8 mouse cellular contexts compared by ENCODE assay signal in the genomic region with DNA sequence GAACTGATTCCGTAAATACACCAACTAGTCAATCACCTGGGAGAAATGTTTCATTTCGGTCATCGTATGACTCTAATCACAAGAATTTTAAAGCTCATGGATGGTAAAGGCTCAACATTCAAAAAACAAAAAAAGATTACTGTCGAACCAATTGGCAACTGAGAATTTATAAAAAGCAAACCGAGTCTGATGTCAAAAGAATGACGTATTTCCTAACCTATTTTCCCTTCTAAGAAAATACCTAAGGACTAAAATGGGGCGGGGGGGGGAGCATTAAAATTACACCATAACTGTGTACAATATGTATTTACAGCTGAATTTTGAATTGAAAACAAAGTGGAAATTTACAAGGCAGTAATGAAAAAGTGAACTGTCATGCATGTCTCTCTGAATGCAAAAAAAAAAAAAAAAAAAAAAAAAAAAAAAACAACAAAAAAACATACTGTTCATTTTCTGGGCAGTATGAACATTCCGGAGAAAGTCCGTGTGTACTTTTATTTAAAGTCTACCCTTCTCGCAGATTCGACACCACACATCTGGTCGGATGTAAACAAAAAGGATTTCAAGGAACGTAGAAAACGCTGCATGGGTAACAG. TPM values are rescaled to one million over a fixed set of nuclear protein-coding genes. Genes with fewer than 3 reads are reported as not detected.
DNase-seq lines count a peak whose midpoint lies in the region; ATAC-seq and TF ChIP-seq lines count a peak whose summit lies in the region.

No protein-coding gene starts in this region.

- H3K4me3 ChIP-seq in lung, adult 2 months (replicated peaks; ENCODE audit: extremely low read depth, low read depth, low read length): peak overlapping the region; percentile 95
- H3K4me3 ChIP-seq in neural tube, embryonic 13.5 days: peak overlapping the region; percentile 80

- H3K9ac ChIP-seq in neural tube, embryonic 13.5 days: peak overlapping the region; percentile 87

- peaks cover 22% of the 10 kb centered on the region for H3K36me3 ChIP-seq in neural tube, embryonic 13.5 days

- no peaks in the 10 kb centered on the region for H3K9me3 ChIP-seq in neural tube, embryonic 13.5 days

- no peaks in the 10 kb centered on the region for H3K27me3 ChIP-seq in neural tube, embryonic 13.5 days

- intact Hi-C loops in gastrocnemius, postnatal 36 days (cut with DNase I): loop anchor here (5.0 kb wide), 1 partner anchor 42 kb away; no protein-coding TSS in a partner anchor

- whole genome bisulfite sequencing in lung, adult 2 months: 16% methylated on average over 14 of the region's 14 CpGs
- 26% methylated on average over 14 of the region's 14 CpGs for WGBS in neural tube, embryonic 13.5 days

- peaks cover 4% of the 10 kb centered on the region; the same call in 1 of the 2 replicates for H3K4me1 ChIP-seq in lung, adult 2 months (ENCODE audit: control insufficient read depth, insufficient read depth, low read length)
- H3K4me1 ChIP-seq in neural tube, embryonic 13.5 days (replicated peaks): peaks cover 13% of the 10 kb centered on the region

- DNase-seq in lung, adult 2 months: no peak
- DNase-seq in lung, postnatal 36 days: no peak
- DNase-seq in c-Kit-positive CD71-positive TER-119-positive erythroid progenitor cells, embryonic 14.5 days (ENCODE audit: low spot score): peak; percentile 23
- no peak for DNase-seq in adrenal gland, adult 2 months
- no peak for DNase-seq in gastrocnemius, postnatal 36 days
- DNase-seq in left cerebral cortex, adult 18-20 months (ENCODE audit: low spot score in 2 of 2): no peak

- peak overlapping the region; percentile 91 for H3K27ac ChIP-seq in neural tube, embryonic 13.5 days (replicated peaks)

- ATAC-seq in inflammation-experienced regulatory T-cells, adult 6 months: peak; percentile 2
- ATAC-seq in neural tube, embryonic 13.5 days (ENCODE audit: low read depth): no peak

- no peak for TF ChIP-seq POLR2A in lung, adult 2 months (IDR thresholded peaks at IDR 0.05; ENCODE audit: borderline replicate concordance, extremely low read depth, low read depth, low read length)

- no peak for TF ChIP-seq CTCF in lung, adult 2 months (IDR thresholded peaks at IDR 0.05; ENCODE audit: insufficient read depth, low read length)

- H3K4me2 ChIP-seq in neural tube, embryonic 13.5 days: peak overlapping the region; percentile 55

RNA-seq across cellular contexts. Expression of a gene that starts 0.6 kb away (rescaled TPM):
- 8.8 and 18.7 TPM in 2 replicates for polyA plus RNA-seq in lung, adult 2 months (2012; rRNA removed)
- 10 to 100 TPM; 26.7 to 33.1 (median 29.1) TPM for polyA plus RNA-seq in inflammation-experienced regulatory T-cells, adult 6 months (2017; shearing (Covaris generic))
- 42.2 and 44.0 TPM in 2 replicates for polyA plus RNA-seq in neural tube, embryonic 13.5 days (2015; fragmentation: Nextera tagmentation; extraction: Ambion mirVana)
- 10 to 100 TPM; 44.2 to 53.6 TPM for total RNA-seq in adrenal gland, adult 2 months (2021)
- 4.1 and 5.4 TPM in 2 replicates for polyA plus RNA-seq in adrenal gland, adult 2 months (2012; rRNA removed)
- 10 to 100 TPM in 1 of 2 experiments, 1 to 10 TPM in 1; 9.6 to 10.7 TPM for total RNA-seq in gastrocnemius, postnatal 36 days (2021)
- total RNA-seq in left cerebral cortex, adult 18-20 months (2021): 10 to 100 TPM; 47.9 to 49.2 TPM

RNA-seq across cellular contexts. Expression of a gene that starts 15.6 kb away (rescaled TPM):
- 12.5 and 14.6 TPM in 2 replicates for polyA plus RNA-seq in lung, adult 2 months (2012; rRNA removed)
- 1 to 10 TPM; 5.0 to 8.1 (median 5.5) TPM for polyA plus RNA-seq in inflammation-experienced regulatory T-cells, adult 6 months (2017; shearing (Covaris generic))
- 8.3 and 9.0 TPM in 2 replicates for polyA plus RNA-seq in neural tube, embryonic 13.5 days (2015; fragmentation: Nextera tagmentation; extraction: Ambion mirVana)
- 10 to 100 TPM; 18.4 to 22.9 TPM for total RNA-seq in adrenal gland, adult 2 months (2021)
- 10.2 and 10.9 TPM in 2 replicates for polyA plus RNA-seq in adrenal gland, adult 2 months (2012; rRNA removed)
- total RNA-seq in gastrocnemius, postnatal 36 days (2021): 1 to 10 TPM; 2.5 to 3.9 TPM
- 1 to 10 TPM; 8.5 to 8.9 TPM for total RNA-seq in left cerebral cortex, adult 18-20 months (2021)

RNA-seq across cellular contexts. Expression of a gene that starts 31.2 kb away (rescaled TPM):
- polyA plus RNA-seq in lung, adult 2 months (2012; rRNA removed): 26.6 and 31.6 TPM in 2 replicates
- 10 to 100 TPM; 53.6 to 76.0 (median 56.0) TPM for polyA plus RNA-seq in inflammation-experienced regulatory T-cells, adult 6 months (2017; shearing (Covaris generic))
- polyA plus RNA-seq in neural tube, embryonic 13.5 days (2015; fragmentation: Nextera tagmentation; extraction: Ambion mirVana): 232 and 240 TPM in 2 replicates
- total RNA-seq in adrenal gland, adult 2 months (2021): 100 to 1,000 TPM; 203 to 209 TPM
- 77.9 and 85.9 TPM in 2 replicates for polyA plus RNA-seq in adrenal gland, adult 2 months (2012; rRNA removed)
- total RNA-seq in gastrocnemius, postnatal 36 days (2021): 100 to 1,000 TPM; 333 to 385 TPM
- 100 to 1,000 TPM; 298 to 304 TPM for total RNA-seq in left cerebral cortex, adult 18-20 months (2021)
